Mouse (Mus musculus) hindbrain, embryonic 14.5 days (tissue): ENCODE measurements around the gene Cdcp1. TPM values are rescaled to one million over a fixed set of nuclear protein-coding genes. Genes with fewer than 3 reads are reported as not detected.

ENCODE experiments used
- ATAC-seq: fragments of 200-750 bp; cut with Nextera tagmentation; 2 replicates; pipeline ENCODE4 v1.8.0; 2017; ENCODE audit warnings: moderate number of reproducible peaks, mild to moderate bottlenecking, moderate TSS enrichment, moderate library complexity; ENCODE audit not compliant: low FRiP score
- DNase-seq: peaks from one replicate; pipeline ENCODE4 v3.0.0-alpha.2; 2015; ENCODE audit warnings: low spot score
- H3K27ac ChIP-seq: fragments of 300-500 bp; sonication (generic); 2 replicates; pipeline ENCODE4 v1.5.1; 2014; ENCODE audit warnings: mild to moderate bottlenecking, moderate library complexity
- H3K27me3 ChIP-seq: fragments of 300-500 bp; sonication (generic); 2 replicates; pipeline ENCODE4 v1.6.1; 2014; ENCODE audit warnings: mild to moderate bottlenecking, low read length, mixed read lengths; ENCODE audit not compliant: control insufficient read depth, insufficient read depth
- H3K36me3 ChIP-seq: fragments of 300-500 bp; sonication (generic); replicated peaks from 2 replicates; pipeline ENCODE4 v1.6.1; 2014; ENCODE audit not compliant: control insufficient read depth, insufficient read depth
- H3K4me1 ChIP-seq: fragments of 300-500 bp; sonication (generic); replicated peaks from 2 replicates; pipeline ENCODE4 v1.6.1; 2014; ENCODE audit warnings: antibody characterized with exemption, low read length, mixed read lengths; ENCODE audit not compliant: control insufficient read depth, insufficient read depth
- H3K4me2 ChIP-seq: fragments of 300-500 bp; sonication (generic); replicated peaks from 2 replicates; pipeline ENCODE4 v1.6.1; 2014; ENCODE audit warnings: mild to moderate bottlenecking, moderate library complexity
- H3K4me3 ChIP-seq: fragments of 300-500 bp; sonication (generic); replicated peaks from 2 replicates; pipeline ENCODE4 v1.5.1; 2014; ENCODE audit warnings: mild to moderate bottlenecking, low read length
- H3K9ac ChIP-seq: fragments of 300-500 bp; sonication (generic); 2 replicates; pipeline ENCODE4 v1.6.1; 2014
- H3K9me3 ChIP-seq: fragments of 300-500 bp; sonication (generic); 2 replicates; pipeline ENCODE4 v1.6.1; 2016; ENCODE audit warnings: low read length; ENCODE audit not compliant: control insufficient read depth
- WGBS: fragments of 180-500 bp; shearing (Covaris S2); extraction: QIAGEN DNeasy Blood & Tissue Kit; methylation state at CpG from one replicate; pipeline ENCODE4 v1.1.7; 2014; 5-methylcytosine and 5-hydroxymethylcytosine counted together
- polyA plus RNA-seq: library from polyadenylated mRNA; unstranded; fragments of >200 nt; fragmentation: Nextera tagmentation; extraction: Ambion mirVana; gene quantifications from 2 replicates; pipeline ENCODE4 v1.2.1, GENCODE M21; 2014

Gene Cdcp1
- polyA plus RNA-seq, 1 experiment from 2014 or later: 0.33 TPM

GRCm38 (mm10) chr9:123161792-123162191 lies 54.0 kb downstream of the Cdcp1 start:
- Histone ChIP-seq H3K9me3 (no peaks in the 10 kb centered on the region), H3K9ac (no peak overlapping the region), H3K27ac (no peak overlapping the region), H3K4me3 (no peak overlapping the region), H3K27me3 (peaks cover 1% of the 10 kb centered on the region; the same call in 1 of the 2 replicates), H3K4me2 (no peak overlapping the region), H3K36me3 (no peaks in the 10 kb centered on the region), H3K4me1 (0 out of 2 replicates have a peak, but pooled peaks cover 3% of the 10 kb centered on the region)
- ATAC-seq (no peak), DNase-seq (no peak)
- 77% methylated on average over 2 of the region's 2 CpGs for WGBS

DNA sequence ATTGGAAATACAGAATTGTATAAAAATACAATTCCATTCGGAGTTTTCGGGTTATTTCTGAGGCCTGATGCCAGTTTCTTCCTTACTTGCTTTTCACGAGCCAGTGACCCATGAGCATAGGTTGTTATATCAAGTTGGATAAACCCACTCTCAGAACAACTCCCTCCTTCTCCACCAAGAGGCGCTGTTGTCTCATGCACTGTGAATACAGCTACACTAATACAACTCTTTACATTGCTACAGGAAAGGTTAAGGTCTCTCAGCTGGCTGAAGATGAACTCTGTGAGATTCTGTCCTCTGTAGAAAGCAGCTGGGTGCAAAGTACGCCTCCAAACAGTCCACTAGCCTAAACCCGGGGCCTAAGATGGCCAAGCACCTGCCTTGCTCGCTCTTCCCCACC lies 56.5 kb downstream of the Cdcp1 start:
- no peaks in the 10 kb centered on the region for H3K9me3 ChIP-seq
- no peak overlapping the region for H3K27ac ChIP-seq
- no peak for ATAC-seq
- no peak overlapping the region for H3K9ac ChIP-seq
- no peak overlapping the region for H3K4me2 ChIP-seq
- no peak overlapping the region for H3K4me3 ChIP-seq
- DNase-seq: peak; percentile 75
- no peaks in the 10 kb centered on the region for H3K4me1 ChIP-seq
- H3K36me3 ChIP-seq: no peaks in the 10 kb centered on the region
- 71% methylated on average over 7 of the region's 7 CpGs for WGBS
- peaks cover 4% of the 10 kb centered on the region; the same call in 1 of the 2 replicates for H3K27me3 ChIP-seq

DNA sequence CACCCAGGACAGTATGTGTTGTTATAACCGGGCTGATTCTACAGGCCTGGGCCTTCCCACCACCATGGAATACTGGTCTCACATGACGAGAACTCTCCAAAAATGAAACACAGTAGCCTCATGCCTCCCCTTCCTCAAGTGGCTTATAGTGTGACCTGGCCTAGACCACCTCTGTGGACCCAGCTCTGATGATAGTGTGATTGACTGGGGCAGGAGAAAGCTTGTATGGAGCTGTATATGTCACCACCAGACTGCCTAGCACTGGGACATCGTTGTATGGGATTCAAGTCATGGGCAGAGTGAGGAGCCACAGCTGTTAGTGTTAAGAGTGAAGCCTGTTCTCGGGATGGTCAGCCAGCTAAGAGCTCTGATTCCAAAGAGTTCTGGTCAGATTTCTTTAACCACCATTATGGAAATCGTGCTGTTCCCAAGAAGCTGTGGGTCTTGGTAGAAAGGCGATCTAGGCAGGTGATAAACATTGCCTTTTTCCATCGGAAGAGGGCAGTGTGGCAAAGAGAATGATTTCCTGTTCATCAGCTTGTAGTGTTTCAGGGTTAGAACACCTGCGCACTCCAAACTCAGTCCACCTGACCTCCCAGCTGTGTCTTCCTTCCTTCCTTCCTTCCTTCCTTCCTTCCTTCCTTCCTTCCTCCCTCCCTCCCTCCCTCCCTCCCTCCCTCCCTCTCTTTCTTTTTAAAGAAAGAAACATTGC lies 57.6 kb downstream of the Cdcp1 start:
- Histone ChIP-seq H3K27me3 (peaks cover 4% of the 10 kb centered on the region; the same call in 1 of the 2 replicates), H3K9ac (no peak overlapping the region), H3K4me3 (no peak overlapping the region), H3K4me2 (no peak overlapping the region), H3K27ac (no peak overlapping the region), H3K36me3 (no peaks in the 10 kb centered on the region), H3K9me3 (no peaks in the 10 kb centered on the region), H3K4me1 (no peaks in the 10 kb centered on the region)
- no peak for ATAC-seq
- WGBS: 65% methylated on average over 8 of the region's 8 CpGs
- DNase-seq: peak; percentile 66

DNA sequence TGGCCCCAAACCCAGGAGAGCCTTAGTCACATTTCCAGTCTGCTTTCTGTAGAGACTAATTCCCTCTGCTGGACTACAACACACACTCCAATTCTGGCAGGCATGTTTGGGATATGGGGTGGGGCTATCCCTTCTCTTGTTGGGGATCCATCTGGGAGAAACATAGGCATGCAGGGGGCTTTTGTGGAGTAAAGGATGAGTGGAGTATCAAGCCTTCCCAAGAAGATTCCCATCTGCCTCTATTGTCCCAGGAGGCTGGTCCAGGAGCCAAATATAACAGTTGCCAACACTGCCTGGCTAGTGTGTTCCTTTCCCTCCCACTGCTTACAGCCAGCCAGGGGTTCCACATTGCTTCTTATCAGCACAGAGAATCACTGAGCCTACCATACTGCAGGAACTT lies 58.1 kb downstream of the Cdcp1 start:
- DNase-seq: no peak
- Histone ChIP-seq H3K36me3 (no peaks in the 10 kb centered on the region), H3K27ac (no peak overlapping the region), H3K27me3 (peaks cover 4% of the 10 kb centered on the region; the same call in 1 of the 2 replicates), H3K9me3 (no peaks in the 10 kb centered on the region), H3K9ac (no peak overlapping the region), H3K4me2 (no peak overlapping the region), H3K4me1 (no peaks in the 10 kb centered on the region), H3K4me3 (no peak overlapping the region)
- no peak for ATAC-seq

DNA sequence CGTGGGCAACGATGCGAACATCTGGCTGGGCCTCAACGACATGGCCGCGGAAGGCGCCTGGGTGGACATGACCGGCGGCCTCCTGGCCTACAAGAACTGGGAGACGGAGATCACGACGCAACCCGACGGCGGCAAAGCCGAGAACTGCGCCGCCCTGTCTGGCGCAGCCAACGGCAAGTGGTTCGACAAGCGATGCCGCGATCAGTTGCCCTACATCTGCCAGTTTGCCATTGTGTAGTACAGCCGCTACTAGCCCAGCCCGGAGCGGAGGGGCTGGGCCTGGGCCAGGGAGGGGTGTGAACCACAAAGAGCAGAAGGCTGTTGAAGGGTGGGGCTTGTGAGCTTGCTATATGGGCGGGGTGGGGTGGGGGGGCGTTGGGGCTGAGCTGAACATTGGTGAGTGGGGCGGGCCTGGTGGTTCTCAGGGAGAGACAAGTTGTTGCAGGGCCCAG lies 58.9 kb downstream of the Cdcp1 start:
- Histone ChIP-seq H3K4me3 (no peak overlapping the region), H3K27me3 (peaks cover 4% of the 10 kb centered on the region; the same call in 1 of the 2 replicates), H3K9ac (no peak overlapping the region), H3K4me2 (peak overlapping the region; percentile 25), H3K4me1 (no peaks in the 10 kb centered on the region), H3K27ac (no peak overlapping the region), H3K9me3 (no peaks in the 10 kb centered on the region), H3K36me3 (no peaks in the 10 kb centered on the region)
- 29% methylated on average over 30 of the region's 30 CpGs for WGBS
- peak; percentile 56; the same call in 1 of the 2 replicates for ATAC-seq
- DNase-seq: no peak

DNA sequence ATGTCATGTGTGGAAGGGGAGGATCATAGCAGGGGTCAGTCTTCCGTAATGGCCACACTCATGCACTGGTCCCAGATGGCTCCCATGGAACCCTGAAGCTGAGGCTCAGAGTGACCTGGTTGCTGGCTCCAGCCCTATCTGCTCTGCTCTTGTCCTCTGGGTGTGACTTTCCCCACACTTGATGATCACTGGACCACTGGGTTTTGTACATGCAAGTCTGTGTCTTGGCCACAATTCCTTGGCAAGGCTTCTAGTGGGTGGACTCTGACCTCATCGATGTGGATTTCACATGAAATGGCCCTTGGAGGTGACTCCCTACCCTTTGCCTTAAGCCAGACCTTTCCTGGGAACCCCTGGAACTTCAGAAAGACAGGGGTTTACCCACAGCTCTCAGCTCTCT lies 62.7 kb downstream of the Cdcp1 start:
- Histone ChIP-seq H3K4me1 (no peaks in the 10 kb centered on the region), H3K9me3 (no peaks in the 10 kb centered on the region), H3K4me3 (no peak overlapping the region), H3K9ac (no peak overlapping the region), H3K27me3 (peaks cover 4% of the 10 kb centered on the region; the same call in 1 of the 2 replicates), H3K36me3 (no peaks in the 10 kb centered on the region), H3K27ac (no peak overlapping the region), H3K4me2 (no peak overlapping the region)
- DNase-seq (no peak), ATAC-seq (no peak)
- 93% methylated on average over 2 of the region's 2 CpGs for WGBS

- DNase-seq: no peak
- no peak overlapping the region for H3K4me3 ChIP-seq
- H3K36me3 ChIP-seq: no peaks in the 10 kb centered on the region
- H3K27ac ChIP-seq: no peak overlapping the region
- H3K27me3 ChIP-seq: peaks cover 4% of the 10 kb centered on the region; the same call in 1 of the 2 replicates
- ATAC-seq: no peak
- no peak overlapping the region for H3K4me2 ChIP-seq
- H3K4me1 ChIP-seq: no peaks in the 10 kb centered on the region
- 87% methylated on average over 3 of the region's 3 CpGs for WGBS
- no peaks in the 10 kb centered on the region for H3K9me3 ChIP-seq
- no peak overlapping the region for H3K9ac ChIP-seq
Observed at GRCm38 (mm10) chr9:123152026-123152425, 63.8 kb downstream of the Cdcp1 start.

- Histone ChIP-seq H3K4me3 (no peak overlapping the region), H3K27ac (no peak overlapping the region), H3K4me2 (no peak overlapping the region), H3K27me3 (peaks cover under 1% of the 10 kb centered on the region; the same call in 1 of the 2 replicates), H3K9ac (no peak overlapping the region), H3K4me1 (no peaks in the 10 kb centered on the region), H3K36me3 (no peaks in the 10 kb centered on the region), H3K9me3 (no peaks in the 10 kb centered on the region)
- DNase-seq: no peak
- WGBS: 78% methylated on average over 1 of the region's 1 CpGs
- ATAC-seq: no peak
Observed at GRCm38 (mm10) chr9:123151561-123151960, 64.3 kb downstream of the Cdcp1 start.

DNA sequence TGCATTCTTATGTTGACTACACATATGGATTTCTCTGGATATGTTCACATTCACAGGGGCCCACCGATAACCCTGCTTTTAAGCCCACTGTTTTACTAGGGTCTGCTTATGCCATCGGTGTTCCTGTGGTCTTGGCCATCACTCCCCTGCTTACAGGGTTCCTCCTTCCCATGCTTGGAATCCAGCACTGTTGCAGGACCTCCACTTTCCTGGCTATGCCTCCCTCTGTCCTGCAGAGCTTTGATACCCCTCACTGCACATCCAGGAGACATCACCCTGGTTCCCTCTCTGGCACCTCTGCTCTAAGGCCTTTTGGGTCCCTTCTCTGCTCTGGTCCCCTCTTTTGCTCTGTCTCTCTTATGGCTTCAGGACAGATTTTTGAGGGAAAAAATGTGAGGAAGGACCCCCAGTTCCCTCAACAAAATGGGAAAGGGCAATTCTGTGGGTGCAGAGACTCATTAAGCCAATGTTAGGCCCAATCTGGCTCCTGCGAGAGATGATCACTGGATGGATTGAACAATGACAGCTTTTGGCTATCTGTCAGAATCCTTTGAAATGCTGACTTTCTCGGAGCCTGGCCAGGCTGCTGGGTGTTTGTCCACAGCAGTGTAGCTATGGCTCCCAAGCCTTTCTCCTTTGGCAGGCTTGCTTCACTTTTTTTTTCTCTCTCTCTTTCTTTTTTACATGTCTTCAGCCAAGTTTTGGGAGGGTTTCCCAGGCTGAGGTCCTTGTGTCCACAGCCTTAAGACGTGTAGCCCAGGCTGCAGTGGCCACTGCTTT lies 65.4 kb downstream of the Cdcp1 start, which contains the start of gene Clec3b:
Gene Clec3b (plus strand): TSS at position 706 of the 780 bp plus-strand sequence.
- Histone ChIP-seq H3K4me1 (no peaks in the 10 kb centered on the region), H3K4me3 (no peak within 1 kb of the TSS), H3K4me2 (no peak within 1 kb of the TSS), H3K36me3 (no peaks in the 10 kb centered on the region), H3K9me3 (no peaks in the 10 kb centered on the region), H3K27me3 (no peaks in the 10 kb centered on the region), H3K9ac (no peak within 1 kb of the TSS), H3K27ac (no peak within 1 kb of the TSS)
- 76% methylated on average over 5 of the region's 5 CpGs for WGBS
- no peak for ATAC-seq
- DNase-seq: no peak
